Mouse (Mus musculus) brain, embryonic 14.5 days (tissue): ENCODE results near the gene Cckar.

Source experiments
- CTCF ChIP-seq: fragments of 200-500 bp; IDR thresholded peaks from 2 replicates; pipeline ENCODE4 v1.5.1; 2012; ENCODE audit warnings: inconsistent platforms, mild to moderate bottlenecking, moderate library complexity, borderline replicate concordance; ENCODE audit not compliant: insufficient read depth, insufficient read length; ENCODE audit errors: extremely low read depth
- POLR2A ChIP-seq: fragments of 200-500 bp; IDR thresholded peaks from 2 replicates; pipeline ENCODE4 v1.6.1; 2012; ENCODE audit warnings: mild to moderate bottlenecking, inconsistent platforms, borderline replicate concordance; ENCODE audit not compliant: poor library complexity, insufficient read depth, insufficient read length, severe bottlenecking; ENCODE audit errors: extremely low read depth

DNA sequence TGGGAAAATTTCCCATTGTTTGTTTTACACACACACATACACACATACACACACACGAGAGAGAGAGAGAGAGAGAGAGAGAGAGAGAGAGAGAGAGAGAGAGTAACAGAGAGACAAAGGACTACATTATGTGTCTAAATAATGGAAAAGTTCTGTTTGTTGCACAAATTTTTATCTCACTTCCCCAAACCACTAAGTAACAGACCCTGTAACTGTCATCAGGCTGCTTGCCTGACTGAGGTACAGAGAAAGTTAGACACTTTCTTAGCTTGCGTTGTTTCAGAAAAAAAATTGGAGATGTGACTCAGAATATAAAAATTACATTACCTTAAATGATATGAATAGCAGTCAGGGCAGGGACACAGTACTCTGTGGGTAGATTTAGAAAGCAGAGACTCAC lies 36.6 kb upstream of the Cckar start:
- TF ChIP-seq CTCF: no peak
- no peak for TF ChIP-seq POLR2A
